Mouse (Mus musculus) macrophage (primary cell): ENCODE results near the gene Praf2. TPM values are rescaled to one million over a fixed set of nuclear protein-coding genes. Genes with fewer than 3 reads are reported as not detected.
"Not testable (repeated sequence)": the region's sequence is repeated elsewhere in the genome, so short reads cannot be mapped to it uniquely, and the experiment has no call there.

Experiments used
- H3K27ac ChIP-seq: fragments of 350-480 bp; formaldehyde crosslinking; 2 replicates; pipeline ENCODE4 v1.9.0; 2021
- H3K36me3 ChIP-seq: fragments of 350-480 bp; formaldehyde crosslinking; 2 replicates; pipeline ENCODE4 v1.9.0; 2021; ENCODE audit errors: inconsistent target
- H3K4me3 ChIP-seq: fragments of 350-480 bp; formaldehyde crosslinking; 2 replicates; pipeline ENCODE4 v1.9.0; 2021; ENCODE audit errors: inconsistent target
- H3K79me2 ChIP-seq: fragments of 350-480 bp; formaldehyde crosslinking; 2 replicates; pipeline ENCODE4 v1.9.0; 2021; ENCODE audit errors: inconsistent target
- WGBS: methylation state at CpG from one replicate; pipeline ENCODE4 v1.1.7; 2026; ENCODE audit warnings: inconsistent platforms; ENCODE audit not compliant: missing documents; 5-methylcytosine and 5-hydroxymethylcytosine counted together
- polyA plus RNA-seq: library from polyadenylated mRNA; stranded (reverse); fragments of 250-400 nt; gene quantifications from 3 replicates; pipeline ENCODE4 v1.2.4, GENCODE M21; 2018; ENCODE audit warnings: inconsistent platforms
- total RNA-seq, 78 experiments: library from RNA; depleted of rRNA; stranded (reverse); fragments of 250-400 nt; gene quantifications; 1 replicate in 9 of 78; 2 replicates in 24 of 78; 3 replicates in 43 of 78; 4 replicates in 2 of 78; pipeline ENCODE4 v1.2.4; 2018; ENCODE audit warnings: inconsistent platforms in 56 of 78

Gene Praf2
- 1 to 10 TPM in 3 of 26 experiments, under 1 TPM in 3, not detected in 20; 0.54 to 8.8 (median 0.99) TPM for total RNA-seq (2018; cell fraction: chromatin; rRNA removed)
- 10 to 100 TPM in 10 of 26 experiments, 1 to 10 TPM in 16; 5.8 to 13.0 (median 9.4) TPM for total RNA-seq (2018; cell fraction: cytosol; rRNA removed)
- 1 to 10 TPM; 1.2 to 7.5 (median 2.4) TPM for total RNA-seq (2018; cell fraction: nucleus; rRNA removed)
- 7.2 to 12.3 TPM (median 7.3 TPM) in 3 replicates for polyA plus RNA-seq

- Histone ChIP-seq H3K79me2 (peaks cover 2% of the 10 kb centered on the region; the same call in 1 of the 2 replicates), H3K27ac (peak within 1 kb of the TSS; percentile 42), H3K4me3 (peak within 1 kb of the TSS; percentile 28), H3K36me3 (no peaks in the 10 kb centered on the region)
- 29% methylated on average over 42 of the region's 42 CpGs for WGBS
These were observed at the start of gene Praf2 for GRCm38 (mm10) chrX:7728215-7728921. TSS of gene Praf2 (plus strand) at chrX:7728439.

GRCm38 (mm10) chrX:7678986-7679385 lies 49.3 kb upstream of the Praf2 start:
- no peak overlapping the region for H3K4me3 ChIP-seq
- WGBS, result 42% methylated on average over 3 of the region's 3 CpGs
- H3K36me3 ChIP-seq, result no peaks in the 10 kb centered on the region
- no peaks in the 10 kb centered on the region for H3K79me2 ChIP-seq
- no peak overlapping the region for H3K27ac ChIP-seq

DNA sequence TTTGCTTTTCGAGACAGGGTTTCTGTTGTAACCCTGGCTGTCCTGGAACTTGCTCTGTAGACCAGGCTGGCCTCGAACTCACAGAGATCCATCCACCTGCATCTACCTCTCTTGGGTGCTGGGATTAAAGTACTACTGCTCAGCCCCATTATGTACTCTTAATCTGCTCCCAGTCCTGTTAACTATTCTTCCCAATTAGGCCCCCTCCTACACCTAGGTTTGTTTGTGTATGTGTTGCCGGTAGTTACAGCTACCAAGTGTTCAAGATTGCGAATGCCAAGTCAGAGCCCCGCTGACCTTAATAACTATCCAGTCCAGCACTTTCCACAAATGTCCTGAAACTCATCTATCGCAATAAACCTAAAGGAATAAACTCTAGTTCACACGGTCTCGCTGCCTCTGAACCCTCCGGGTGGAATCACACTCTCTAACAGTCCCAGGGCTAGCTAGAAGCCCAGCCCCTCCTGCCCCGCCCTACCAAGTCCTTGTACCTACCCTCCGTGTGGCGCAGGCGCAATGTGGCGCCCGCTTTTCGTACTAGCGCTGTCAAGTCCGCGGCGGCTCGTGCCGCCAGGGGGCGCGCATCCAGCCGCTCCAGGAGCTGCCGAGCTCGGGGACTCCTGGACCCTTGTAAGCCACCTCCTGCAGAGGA lies 48.7 kb upstream of the Praf2 start:
- Histone ChIP-seq H3K36me3 (no peaks in the 10 kb centered on the region), H3K4me3 (peak overlapping the region; percentile 6; the same call in 1 of the 2 replicates), H3K79me2 (no peaks in the 10 kb centered on the region), H3K27ac (no peak overlapping the region)
- 23% methylated on average over 27 of the region's 27 CpGs for WGBS

- Histone ChIP-seq H3K79me2 (no peaks in the 10 kb centered on the region), H3K36me3 (no peaks in the 10 kb centered on the region), H3K4me3 (no peak overlapping the region; the same call in 1 of the 2 replicates), H3K27ac (no peak overlapping the region)
- WGBS, result 27% methylated on average over 11 of the region's 12 CpGs
These were observed 48.2 kb upstream of the Praf2 start for GRCm38 (mm10) chrX:7680057-7680412.

- Histone ChIP-seq H3K4me3 (no peak within 1 kb of the TSS; the same call in 1 of the 2 replicates), H3K79me2 (no peaks in the 10 kb centered on the region), H3K27ac (no peak within 1 kb of the TSS), H3K36me3 (no peaks in the 10 kb centered on the region)
- 85% methylated on average over 13 of the region's 14 CpGs for WGBS
These were observed 47.4 kb upstream of the Praf2 start, which contains the start of gene Magix for GRCm38 (mm10) chrX:7680864-7681263. TSS of gene Magix (minus strand) at chrX:7681251.

- 94% methylated on average over 2 of the region's 2 CpGs for WGBS
- H3K79me2 ChIP-seq, result no peaks in the 10 kb centered on the region
- H3K36me3 ChIP-seq, result no peaks in the 10 kb centered on the region
These were observed 39.9 kb upstream of the Praf2 start for GRCm38 (mm10) chrX:7688321-7688720.

DNA sequence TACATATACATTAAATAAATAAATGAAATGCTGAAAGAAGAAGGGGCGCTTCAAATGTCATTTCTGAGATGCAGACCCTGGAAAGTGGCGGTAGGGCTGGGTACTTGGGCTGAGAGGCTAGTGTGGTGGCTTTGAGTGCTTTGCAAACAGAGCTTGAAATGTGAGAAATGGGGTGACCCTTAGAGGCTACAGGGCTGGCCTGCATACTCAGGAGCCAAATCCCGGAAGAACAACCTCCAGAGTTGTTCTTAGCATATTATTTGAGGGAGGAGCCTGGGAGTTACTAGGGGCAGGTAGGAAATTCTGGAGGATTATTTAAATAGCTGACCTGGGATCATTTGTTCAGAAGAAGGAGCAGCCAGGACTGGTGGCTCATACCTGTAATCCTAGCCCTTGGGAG lies 37.8 kb upstream of the Praf2 start:
- Histone ChIP-seq H3K27ac (no peak overlapping the region), H3K79me2 (no peaks in the 10 kb centered on the region), H3K36me3 (no peaks in the 10 kb centered on the region), H3K4me3 (no peak overlapping the region)
- WGBS, result 76% methylated on average over 3 of the region's 3 CpGs

More at GRCm38 (mm10) chrX:7688321-7688720, 39.9 kb upstream of the Praf2 start:
- Histone ChIP-seq H3K4me3 (no peak overlapping the region), H3K27ac (no peak overlapping the region)

- H3K27ac ChIP-seq, result no peak overlapping the region
- no peak overlapping the region for H3K4me3 ChIP-seq
- H3K79me2 ChIP-seq, result peaks cover 7% of the 10 kb centered on the region
- WGBS, result 57% methylated on average over 3 of the region's 4 CpGs
- no peaks in the 10 kb centered on the region for H3K36me3 ChIP-seq
These were observed 35.4 kb upstream of the Praf2 start for GRCm38 (mm10) chrX:7692862-7693261.

GRCm38 (mm10) chrX:7696520-7696919 lies 31.7 kb upstream of the Praf2 start:
- WGBS, result 30% methylated on average over 4 of the region's 6 CpGs
- Histone ChIP-seq H3K36me3 (no peaks in the 10 kb centered on the region), H3K79me2 (peaks cover 31% of the 10 kb centered on the region), H3K27ac (no peak overlapping the region), H3K4me3 (no peak overlapping the region)

DNA sequence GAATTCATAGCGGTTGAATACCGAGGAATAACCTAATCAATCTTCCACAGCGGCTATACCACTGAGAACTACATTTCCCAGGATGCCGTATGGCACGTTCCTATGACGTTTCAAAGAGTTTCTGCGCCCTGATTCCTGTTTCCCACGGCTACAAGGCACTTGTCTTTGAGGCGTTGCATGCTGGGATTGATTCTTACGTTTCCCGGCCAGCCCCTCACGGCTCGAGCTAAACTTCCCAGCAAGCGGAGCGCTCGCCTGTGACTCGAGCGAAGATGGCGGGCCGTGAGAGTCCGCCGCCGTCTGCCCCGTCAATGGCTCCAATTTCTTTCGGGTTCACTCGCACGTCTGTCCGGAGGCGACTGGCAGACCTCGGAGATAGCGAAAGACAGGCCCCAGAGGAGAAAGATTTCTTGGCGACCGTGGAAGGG lies 31.3 kb upstream of the Praf2 start, which contains the start of gene Gpkow:
TSS of gene Gpkow (plus strand) at position 178 of the 428 bp plus-strand sequence.
- H3K79me2 ChIP-seq, result peaks cover 31% of the 10 kb centered on the region
- H3K4me3 ChIP-seq, result peak within 1 kb of the TSS; percentile 69
- H3K36me3 ChIP-seq, result no peaks in the 10 kb centered on the region
- peak within 1 kb of the TSS; percentile 39 for H3K27ac ChIP-seq
- WGBS, result 14% methylated on average over 31 of the region's 33 CpGs

GRCm38 (mm10) chrX:7713764-7714134 lies 14.5 kb upstream of the Praf2 start:
- H3K79me2 ChIP-seq, H3K36me3 ChIP-seq: not testable (repeated sequence)
- Histone ChIP-seq H3K27ac (peak overlapping the region; percentile 29), H3K4me3 (peak overlapping the region; percentile 37)
- 17% methylated on average over 4 of the region's 12 CpGs for WGBS

- not testable (repeated sequence) for H3K36me3 ChIP-seq, H3K79me2 ChIP-seq
- peak within 1 kb of the TSS; percentile 37 for H3K4me3 ChIP-seq
- 27% methylated on average over 20 of the region's 60 CpGs for WGBS
- peak within 1 kb of the TSS; percentile 64 for H3K27ac ChIP-seq
These were observed 13.9 kb upstream of the Praf2 start, which contains the start of gene Wdr45 for GRCm38 (mm10) chrX:7714135-7714899. TSS of gene Wdr45 (plus strand) at chrX:7714333.

DNA sequence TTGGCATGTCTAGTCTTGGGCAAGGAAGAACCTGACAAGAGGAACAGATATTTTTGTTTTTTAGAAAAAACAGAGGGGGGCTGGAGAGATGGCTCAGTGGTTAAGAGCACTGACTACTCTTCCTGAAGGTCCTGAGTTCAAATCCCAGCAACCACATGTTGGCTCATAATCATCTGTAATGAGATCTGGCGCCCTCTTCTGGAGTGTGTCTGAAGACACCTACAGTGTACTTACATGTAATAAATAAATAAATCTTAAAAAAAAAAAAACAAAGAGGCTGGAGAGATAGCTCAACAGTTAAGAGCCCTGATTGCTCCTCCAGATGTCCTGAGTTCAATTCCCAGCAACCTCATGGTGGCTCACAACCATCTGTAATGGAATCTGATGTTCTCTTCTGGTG lies 12.2 kb upstream of the Praf2 start:
- WGBS, result 33% methylated on average over 1 of the region's 1 CpGs
- not testable (repeated sequence) for H3K27ac ChIP-seq, H3K4me3 ChIP-seq, H3K36me3 ChIP-seq, H3K79me2 ChIP-seq

DNA sequence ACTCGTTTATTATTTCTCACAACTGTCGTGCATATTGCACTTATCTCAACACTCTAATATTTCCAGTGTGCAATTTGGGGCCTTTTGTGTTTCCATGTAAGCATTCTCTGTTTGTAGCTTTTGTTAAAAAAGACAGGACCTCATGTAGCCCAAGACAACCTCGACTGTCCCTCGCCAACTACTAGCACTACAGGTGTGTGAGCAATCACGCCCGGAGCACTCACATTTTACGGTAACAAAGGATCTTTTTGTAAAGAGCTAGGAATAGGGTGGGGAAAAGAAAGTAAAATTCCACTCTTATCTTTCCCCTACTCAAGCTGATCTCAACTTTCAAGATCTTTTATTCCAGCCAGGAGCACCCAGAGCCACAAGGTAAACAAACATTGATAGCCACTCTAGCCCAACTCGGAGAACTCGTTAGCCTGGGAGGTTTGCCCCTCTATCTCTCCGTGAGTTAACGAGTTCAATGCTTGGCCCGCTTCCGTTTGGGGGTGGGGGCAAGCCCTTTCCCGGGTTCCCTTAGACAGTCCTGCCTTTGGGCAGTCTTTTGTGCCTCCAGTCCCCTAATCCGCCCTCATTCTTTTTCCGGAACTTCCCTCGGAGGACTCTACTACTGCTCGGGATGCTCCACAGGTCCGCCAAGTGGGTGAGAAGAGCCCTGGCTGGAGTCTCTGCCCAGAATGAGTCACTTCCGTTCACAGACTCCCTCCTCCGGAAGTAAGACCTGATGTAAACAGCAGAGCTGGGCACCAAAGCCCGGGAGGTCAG lies 6.5 kb upstream of the Praf2 start, which contains the start of gene Gm45208:
TSS of gene Gm45208 (plus strand) at position 732 of the 768 bp plus-strand sequence.
- Histone ChIP-seq H3K27ac (peak within 1 kb of the TSS; percentile 84), H3K4me3 (peak within 1 kb of the TSS; percentile 67), H3K36me3 (no peaks in the 10 kb centered on the region), H3K79me2 (peaks cover 14% of the 10 kb centered on the region; the same call in 1 of the 2 replicates)
- 28% methylated on average over 20 of the region's 22 CpGs for WGBS
